Mouse (Mus musculus) c-Kit-positive CD71-positive TER-119-negative erythroid progenitor cells, embryonic 14.5 days (primary cell): ENCODE results near the gene Casz1.

Experiments
- DNase-seq: peaks from one replicate; pipeline ENCODE4 v3.0.0-alpha.2; 2013; ENCODE audit warnings: low read depth

Gene Casz1

DNA sequence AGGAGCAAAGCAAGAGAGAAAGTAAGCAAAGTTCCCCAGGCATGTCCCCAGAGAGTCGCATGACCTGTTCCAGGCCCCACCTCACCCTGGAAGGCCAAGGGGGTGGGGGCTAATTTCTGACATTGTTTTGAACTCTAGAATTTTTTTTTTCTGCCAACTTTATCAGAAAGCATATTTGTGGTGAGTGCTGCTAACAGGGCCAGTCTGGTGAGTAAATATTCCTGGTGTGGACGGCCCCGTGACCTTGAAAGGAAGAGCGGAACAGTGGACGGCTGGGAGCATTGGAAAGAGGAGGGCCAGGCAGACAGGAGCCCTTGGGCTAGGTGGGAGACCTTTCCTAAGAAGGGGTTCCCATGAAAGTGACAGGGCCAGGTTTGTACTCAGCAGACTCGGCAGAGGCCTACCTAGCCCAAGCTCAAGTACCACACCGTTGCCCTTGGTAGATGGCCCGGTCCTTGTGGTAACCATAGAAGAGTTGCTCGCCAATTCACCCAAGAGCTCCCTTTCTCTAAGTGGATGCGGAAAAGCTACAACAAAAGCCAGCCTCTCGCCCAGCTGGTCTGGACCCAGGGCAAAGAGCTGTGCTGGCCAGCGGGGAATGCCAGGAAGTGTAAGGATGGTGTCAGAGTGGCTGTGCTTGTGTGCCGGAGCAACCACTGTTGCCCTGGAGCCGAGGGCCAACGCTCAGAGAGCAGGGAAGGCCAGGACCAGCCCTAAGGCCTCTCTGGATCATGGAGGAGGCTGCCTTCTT lies 104.7 kb downstream of the Casz1 start:
- no peak for DNase-seq

DNA sequence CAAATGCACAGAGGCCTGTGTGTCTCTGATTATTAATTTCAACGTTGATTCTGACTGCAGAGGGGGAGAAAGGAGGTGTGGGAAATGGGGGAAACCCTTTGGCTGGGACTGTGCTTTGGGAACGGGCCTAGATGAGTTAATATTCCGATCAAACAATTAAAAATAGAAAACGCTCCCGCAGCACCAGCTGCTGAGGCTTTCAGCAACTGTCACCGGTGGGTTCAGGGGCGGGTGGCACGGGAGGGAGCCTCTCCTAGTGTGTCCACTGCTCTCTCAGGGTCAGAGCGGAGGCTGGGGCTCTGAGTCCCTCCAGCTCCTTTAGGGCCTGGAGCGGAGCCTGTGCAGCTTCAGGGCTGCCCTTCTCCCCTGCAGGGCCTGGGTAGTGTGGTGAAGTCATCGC lies 105.3 kb downstream of the Casz1 start:
- DNase-seq: no peak

DNA sequence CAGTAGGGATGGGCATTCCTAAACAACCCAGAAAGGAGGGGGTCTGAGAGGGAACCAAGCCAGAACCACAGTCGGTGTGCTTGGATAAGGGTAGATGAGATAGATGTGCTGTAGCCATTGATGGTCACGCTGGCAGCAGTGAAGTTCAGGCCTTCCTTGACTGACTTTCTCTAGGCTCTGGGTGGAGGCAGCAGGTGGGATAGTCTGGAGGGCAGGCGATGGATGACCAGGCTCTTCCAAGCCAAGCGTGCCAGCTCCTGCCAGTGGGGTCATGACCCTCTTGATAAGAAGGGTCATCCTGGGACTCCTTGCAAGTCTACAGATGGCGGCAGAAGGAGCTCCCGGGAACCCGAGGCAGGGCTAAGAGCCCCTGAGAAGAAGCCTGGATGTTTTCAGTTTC lies 107.9 kb downstream of the Casz1 start:
- no peak for DNase-seq

DNA sequence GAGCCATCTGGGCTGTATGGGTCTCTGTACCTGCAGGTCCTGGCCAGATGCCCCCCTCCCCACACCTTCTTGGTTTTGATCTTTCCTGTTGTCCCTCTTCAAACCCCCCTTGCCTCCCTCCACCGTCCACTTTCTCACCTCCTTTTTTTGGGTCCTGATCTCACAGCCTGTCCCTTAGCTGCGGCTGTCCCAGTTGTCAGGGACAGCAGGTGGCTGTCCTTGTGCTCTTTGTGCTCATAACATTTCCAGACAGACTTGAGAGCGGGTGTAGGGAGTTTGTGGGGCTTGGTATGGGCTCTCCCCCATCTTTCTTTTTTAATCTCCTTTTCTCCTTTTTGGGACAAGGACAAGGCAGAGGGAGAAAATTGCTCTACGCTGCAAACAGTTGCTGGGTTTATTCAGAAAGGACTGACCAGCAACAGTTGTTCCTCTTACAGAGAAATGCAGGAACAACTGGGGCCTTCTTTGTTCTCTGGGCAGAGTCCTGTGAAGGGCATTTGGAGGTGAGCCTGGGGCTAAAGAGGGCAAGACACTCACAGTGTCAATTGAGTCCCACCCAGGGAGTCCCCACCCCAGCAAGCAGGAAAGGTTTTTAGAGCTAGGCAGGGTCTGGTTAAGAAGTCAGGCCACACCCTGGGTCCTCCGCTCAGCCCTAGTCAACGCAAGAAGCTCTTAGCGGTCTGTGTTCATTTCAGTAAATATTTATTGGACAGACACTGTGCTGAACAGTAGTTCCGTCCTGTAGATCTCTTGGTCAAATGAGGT lies 108.8 kb downstream of the Casz1 start:
- DNase-seq: no peak

DNA sequence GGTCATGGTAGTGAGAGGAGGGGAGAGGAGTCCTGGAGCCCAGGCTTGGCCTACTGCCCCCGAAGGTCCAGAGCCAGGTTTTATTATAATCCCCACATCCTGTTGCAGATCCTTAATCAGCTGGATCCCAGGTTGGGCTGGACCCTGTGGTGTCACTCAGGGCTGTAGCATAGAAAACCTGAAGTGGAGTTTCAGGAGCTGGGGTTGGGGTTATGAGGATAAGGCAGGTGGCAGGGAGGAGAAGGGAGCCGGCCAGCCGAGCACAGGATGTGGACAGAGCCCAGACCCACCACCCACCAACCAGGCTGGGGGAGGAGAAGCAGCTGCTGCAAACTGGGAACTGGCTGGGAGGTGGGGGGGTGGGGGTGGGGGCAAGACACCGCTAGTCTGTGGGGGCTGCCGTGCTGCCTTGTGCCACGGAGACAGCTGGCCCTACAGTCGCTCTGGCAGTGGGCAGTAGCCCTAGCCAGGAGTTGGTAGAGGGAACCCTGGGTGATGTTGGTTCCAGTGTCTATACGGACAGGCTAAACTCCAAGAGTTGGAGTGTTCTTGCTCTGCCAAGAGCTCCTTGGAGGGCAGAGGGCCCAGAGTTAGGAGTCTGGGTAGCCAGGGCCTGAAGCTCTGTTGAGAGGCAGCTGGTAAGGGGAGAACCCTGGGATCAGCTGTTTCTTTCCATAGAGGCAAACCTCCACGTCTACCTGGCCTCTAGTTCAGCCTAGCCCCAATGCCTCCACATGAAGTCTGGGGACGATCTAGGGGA lies 110.8 kb downstream of the Casz1 start:
- no peak for DNase-seq

DNA sequence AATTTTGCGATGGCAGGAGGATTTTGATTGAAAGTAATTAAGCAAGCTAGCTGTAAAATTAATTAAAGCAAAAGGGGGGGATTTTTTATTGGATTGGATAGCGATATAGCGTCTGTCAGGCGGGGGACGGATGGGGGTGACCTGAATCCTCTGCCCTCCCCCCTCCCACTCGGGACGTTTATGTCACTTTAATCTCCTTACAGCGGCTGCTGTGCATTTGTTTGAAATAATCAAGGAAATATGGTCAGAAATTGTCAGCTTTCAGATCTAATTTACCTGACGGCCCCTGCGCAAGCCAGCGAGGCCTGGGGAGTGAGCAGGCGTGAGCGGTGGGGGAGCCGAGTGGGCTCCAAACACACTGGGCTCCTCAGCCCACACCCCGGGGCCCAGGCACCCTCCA lies 111.6 kb downstream of the Casz1 start:
- DNase-seq: no peak

DNA sequence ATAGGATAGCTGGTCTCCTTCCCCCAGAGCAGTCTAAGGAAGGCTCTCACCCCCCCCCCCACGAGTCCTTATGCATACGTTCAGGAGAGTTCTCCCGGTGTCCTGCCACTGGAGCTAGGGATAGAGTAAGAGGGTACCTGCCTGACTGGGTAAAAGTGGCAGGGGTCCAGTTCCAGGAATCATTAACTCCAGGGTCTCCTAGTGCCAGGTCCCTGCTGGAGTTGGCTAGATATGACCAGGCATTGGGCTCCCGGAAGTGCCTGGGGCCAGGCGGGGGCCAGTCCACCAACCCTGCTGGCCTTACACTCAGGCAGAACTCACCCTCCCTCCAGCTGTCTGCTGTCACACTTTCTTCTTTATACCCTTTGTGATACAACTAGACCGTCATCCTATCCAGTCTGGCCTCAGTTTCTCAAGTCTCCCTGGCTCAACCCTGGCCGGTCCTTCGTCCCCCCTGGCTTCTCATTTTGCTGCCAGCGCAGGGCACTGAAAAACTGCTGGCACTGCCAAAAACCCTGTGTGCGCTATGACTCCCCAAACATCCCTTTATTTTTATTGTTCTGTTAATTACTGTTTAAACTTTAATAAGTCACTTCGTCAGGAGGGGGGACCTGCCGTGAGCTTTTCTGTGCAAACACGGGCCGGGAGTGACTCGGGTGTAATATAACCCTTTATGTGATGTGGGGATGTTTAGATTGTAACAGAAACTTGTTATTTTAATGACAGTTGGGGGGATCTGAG lies 114.6 kb downstream of the Casz1 start:
- no peak for DNase-seq

DNA sequence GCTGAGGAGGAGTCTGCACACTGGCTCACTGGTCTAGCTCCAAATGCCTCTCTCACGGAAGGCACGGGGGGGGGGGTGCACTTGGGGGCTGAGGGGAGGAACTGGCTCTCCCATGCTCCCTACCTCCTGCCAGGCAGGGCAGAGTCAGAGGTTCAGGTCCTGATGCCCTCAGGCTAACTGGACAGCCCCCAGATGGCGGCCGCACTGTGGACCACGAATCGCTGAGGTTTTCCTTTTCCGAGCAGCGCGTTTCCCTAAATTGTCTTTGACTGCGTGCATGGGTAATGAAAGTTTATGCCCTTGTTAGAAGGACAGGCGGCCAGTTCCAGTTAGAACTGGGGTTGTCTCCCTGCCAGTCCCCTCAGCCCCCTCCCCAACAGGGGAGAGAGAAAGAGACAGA lies 116.4 kb downstream of the Casz1 start:
- DNase-seq: no peak

DNA sequence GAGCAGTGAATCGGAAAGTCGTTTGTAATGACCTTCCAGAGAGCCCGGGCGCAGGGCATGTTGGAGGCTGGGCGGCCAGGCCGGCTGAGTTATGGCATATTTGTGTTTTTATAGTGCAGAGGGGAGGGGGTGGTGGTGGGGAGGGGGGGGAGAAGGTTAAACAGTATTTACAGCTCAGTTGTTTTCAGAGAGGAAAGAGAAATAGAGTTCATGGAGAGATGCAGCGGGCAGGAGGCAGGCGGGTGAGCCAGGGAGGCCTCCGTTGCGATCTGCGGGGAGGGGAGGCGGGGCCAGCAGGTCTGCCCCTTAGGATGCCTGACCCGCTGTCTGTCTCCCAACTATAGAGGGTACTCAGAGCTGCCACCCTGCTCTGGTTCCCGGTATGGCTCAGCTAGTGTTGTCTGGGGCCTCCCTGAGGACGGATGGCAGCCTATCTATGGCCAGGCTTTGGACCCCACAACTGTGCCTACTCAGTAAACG lies 118.0 kb downstream of the Casz1 start:
- no peak for DNase-seq

DNA sequence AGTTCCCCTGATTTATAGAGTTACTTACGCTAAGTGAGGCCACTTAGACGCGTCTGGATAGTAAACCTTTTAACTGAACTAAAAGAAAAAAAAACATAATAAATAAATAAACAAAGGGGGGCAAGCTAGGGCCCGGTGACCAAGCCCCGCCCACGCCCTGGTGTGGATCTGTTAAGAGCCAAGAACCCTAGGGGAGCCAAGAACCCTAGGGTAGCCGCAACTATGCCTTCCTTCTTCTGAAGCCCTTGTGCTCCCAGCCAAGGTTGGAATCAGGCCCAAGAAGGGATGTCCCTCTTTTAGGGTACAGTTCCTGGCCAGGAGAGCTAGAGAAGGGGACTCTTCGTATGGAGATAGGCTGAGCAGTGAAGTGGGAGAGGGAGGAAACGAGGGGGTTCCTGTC lies 119.2 kb downstream of the Casz1 start:
- no peak for DNase-seq

DNA sequence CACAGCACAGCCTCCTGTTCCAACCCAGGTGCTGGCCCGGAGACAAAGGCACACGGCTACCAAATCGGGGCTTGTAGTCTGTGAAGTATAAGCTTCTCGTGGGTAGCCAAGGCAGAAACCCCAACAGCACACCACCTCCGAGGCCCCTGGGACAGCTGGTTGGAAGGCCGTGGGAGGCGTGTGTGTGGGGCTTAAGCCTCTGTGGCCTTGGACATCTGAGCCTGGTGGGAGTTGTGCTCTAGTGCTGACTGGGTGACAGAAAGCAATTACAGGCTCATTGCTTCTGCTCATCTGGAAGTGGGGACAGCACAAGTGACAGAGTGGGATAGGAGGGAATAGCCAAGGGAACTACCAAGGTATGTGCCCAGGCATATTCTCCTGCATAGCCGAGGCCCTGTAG lies 119.7 kb downstream of the Casz1 start:
- DNase-seq: no peak

DNA sequence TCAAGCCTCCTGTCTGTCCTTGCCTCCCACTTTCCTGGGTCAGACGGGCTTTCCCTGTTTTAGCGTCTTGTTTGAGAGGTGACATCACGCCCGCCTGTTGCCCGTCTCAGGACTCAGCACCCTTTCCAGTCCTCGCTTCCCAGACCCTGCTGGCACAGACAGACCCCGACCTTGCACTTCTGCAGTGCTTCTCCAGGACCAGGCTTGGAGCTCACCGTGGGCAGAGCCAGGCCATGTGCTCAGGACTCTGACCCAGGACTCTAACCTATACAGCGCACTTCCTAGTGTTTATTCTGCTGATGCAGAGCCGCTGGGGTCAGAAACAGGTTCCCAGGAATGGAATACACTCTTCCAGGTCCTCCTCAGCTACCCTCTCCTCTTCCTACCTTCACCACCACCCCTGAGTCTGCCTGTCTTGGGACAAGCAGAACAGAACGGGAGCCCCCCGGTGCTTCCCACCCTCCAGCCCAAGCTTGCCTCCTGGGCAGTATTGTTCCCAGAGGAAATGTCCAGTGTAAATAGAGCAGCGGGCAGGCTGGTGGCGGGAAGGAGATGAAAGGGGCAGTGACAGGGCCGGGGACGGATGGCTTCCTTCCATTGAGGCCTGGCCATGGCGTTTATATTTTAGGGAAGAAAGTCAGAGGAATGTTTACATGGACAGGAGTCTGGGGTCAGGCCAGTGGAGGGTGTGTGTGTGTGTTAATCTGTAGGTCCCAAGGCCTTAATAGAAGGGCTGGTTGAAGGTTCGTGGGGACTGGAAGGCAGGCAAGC lies 121.5 kb downstream of the Casz1 start:
- no peak for DNase-seq

DNA sequence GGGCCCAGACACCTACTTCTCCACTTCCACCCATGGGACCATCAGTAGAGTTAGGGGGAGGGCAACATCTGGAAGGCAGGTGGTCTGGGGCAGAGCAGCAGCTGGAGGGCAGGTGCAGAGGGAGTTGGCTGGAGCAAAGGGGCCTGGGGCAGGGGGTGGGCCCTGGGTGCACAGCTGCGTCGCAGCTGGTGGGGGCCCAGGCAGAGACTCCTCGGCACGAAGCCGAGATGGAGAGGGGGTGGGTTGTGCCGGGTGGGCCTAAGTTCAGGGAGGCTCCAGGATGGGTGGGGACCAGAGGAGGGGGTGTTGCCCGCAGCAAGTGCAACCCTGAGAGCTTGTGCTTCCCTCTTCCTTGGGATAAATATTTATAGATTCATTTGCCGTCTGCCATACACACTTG lies 122.2 kb downstream of the Casz1 start:
- no peak for DNase-seq

DNA sequence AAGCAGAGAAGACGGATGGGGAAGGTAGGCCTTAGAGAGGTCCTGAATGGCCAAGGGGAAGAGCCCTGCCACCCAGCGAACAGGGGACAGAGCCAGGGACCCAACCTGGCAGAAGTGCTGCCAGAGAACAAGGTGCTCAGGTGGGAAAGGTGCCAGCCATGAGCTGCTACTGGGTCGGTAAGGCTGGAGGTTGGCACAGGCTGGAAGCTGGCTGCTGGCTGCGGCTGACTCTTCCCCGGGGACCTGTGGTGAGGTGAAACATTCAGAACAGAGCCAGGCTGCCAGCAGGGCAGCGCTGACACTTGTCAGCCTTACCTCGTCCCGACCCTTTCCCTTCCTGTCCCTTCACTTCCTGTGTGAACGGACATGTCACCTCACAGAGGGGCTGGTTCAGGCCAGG lies 124.1 kb downstream of the Casz1 start:
- DNase-seq: no peak

DNA sequence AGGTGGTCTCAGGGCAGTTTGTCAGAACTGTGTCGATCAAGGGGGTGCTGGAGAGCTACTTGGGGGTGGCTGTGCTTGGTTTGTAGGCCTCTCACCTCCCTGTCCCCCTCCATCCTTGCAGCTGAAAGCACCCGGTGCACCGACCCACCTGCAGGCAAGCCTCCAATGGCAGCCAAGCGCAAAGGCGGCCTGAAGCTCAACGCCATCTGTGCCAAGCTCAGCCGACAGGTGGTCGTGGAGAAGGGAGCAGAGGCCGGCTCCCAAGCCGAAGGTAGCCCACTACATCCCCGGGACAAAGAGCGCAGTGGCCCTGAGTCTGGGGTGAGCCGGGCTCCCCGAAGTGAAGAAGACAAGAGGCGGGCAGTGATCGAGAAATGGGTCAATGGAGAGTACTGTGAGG lies 124.6 kb downstream of the Casz1 start:
- DNase-seq: no peak

DNA sequence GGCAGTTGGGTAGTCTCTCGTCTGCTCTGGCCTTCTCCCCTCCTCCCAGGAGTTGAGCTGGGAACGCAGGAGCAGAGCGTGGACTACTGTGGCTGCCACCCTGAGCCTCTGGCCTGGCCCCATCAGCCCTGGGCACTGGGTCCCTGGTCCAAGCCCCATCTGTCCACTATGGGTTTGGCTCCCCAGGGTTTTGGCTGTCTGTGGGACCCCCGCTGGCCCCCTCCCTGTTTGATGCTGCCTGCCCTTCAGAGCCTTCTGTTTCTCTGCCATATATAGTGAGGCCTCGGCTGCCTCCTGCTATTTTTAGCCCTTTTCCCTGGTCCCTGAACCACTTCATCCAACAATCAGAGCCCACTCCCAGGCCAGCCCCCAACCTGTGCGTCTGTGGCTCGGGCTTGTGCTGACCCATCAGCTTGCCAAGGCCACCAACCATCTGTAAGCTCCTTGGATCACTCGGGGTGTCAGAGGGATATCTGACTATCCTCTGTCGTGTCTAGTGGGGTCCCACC lies 126.5 kb downstream of the Casz1 start:
- DNase-seq: no peak

DNA sequence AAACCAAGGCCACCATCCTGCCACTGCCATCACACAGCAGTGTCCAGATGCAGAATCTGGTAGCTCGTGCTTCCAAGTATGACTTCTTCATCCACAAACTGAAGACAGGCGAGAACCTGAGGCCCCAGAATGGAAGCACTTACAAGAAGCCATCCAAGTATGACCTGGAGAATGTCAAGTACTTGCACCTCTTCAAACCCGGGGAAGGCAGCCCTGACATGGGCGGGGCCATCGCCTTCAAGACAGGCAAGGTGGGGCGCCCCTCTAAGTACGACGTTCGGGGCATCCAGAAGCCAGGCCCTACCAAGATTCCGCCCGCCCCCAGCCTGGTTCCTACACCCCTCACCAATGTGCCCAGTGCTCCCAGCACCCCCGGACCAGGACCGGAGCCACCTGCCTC lies 128.9 kb downstream of the Casz1 start:
- no peak for DNase-seq

DNA sequence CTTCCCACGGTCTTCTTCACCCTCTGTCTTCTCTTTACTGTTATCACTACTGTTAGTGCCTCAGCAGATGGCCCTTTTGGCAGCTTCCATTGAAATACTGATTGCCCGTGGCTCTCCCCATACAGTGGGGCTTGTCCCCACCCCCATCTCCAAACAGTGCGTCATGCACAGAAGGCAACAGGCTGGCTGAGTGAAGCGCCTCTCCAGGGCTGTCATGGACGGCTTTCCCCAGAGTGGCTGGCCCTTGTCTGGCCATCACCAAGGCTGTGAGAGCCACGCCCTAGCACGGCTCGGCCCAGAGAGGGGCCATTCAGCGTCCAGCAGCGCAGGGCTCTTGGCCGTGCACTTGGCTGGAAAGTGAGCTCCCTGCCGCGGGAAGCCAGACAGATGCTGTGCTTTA lies 131.0 kb downstream of the Casz1 start:
- no peak for DNase-seq

DNA sequence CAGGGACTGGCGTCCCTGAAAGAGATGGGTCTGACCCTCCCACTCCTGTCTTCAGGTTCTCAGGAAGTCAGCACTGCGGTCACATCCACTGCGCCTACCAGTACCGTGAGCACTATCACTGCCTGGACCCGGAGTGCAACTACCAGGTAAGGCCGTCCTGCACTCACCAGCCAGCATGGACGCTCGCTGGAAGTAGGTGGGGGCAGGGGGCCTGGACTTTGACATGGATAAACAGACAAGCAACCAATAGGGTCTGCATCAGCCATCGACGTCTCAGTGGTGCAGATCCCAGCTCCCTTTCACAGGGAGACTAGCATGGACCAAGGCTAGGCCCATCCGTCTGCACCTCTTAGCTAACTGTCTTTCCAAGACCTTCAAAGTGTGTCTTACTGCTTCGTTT lies 131.9 kb downstream of the Casz1 start:
- no peak for DNase-seq

DNA sequence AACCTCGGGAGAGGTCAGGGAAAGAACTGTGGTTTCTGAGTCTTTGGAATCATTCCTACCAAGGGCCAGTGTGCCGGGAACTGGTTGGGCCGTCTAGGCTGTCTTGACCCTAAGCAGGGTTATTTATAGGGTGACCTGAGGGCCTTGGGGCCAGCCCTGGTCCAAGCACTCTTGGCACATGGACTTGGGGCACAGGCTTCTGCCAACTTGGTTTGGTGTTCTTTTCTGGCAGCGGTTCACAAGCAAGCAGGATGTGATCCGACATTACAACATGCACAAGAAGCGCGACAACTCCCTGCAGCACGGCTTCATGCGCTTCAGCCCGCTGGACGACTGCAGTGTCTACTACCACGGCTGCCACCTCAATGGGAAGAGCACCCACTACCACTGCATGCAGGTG lies 132.5 kb downstream of the Casz1 start:
- DNase-seq: no peak

DNA sequence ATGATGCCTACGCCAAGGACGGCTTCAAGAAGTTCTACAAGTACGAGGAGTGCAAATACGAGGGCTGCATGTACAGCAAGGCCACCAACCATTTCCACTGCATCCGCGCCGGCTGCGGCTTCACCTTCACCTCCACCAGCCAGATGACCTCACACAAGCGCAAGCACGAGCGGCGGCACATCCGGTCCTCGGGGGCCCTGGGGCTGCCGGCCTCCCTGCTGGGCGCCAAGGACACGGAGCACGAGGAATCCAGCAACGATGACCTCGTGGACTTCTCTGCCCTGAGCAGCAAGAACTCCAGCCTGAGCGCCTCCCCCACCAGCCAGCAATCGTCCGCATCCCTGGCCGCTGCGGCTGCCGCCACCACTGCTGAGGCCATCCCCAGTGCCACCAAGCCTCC lies 134.3 kb downstream of the Casz1 start:
- DNase-seq: no peak
